ENCODE assay signal across 28 mouse cellular contexts in genomic region chr2:73096491-73096890, GRCm38 (mm10).
DNase-seq lines count a peak whose midpoint lies in the region; ATAC-seq and TF ChIP-seq lines count a peak whose summit lies in the region.
"Had no signal": no experiment of that assay in that cellular context is flagged by ENCODE, and none has a peak within 500 bp of the region (broad histone marks: within the 10 kb centered on the region; RNA-seq: fewer than 3 reads in every experiment).

No protein-coding gene starts in this region.

- H3K4me3 ChIP-seq in gastrocnemius, adult 2 months = no peak overlapping the region
- H3K4me3 ChIP-seq in left cerebral cortex, adult 2 months = no peak overlapping the region
- H3K4me3 ChIP-seq in hindbrain, embryonic 12.5 days = no peak overlapping the region
- H3K4me3 ChIP-seq: embryonic facial prominence, embryonic 10.5 days; heart, embryonic 12.5 days; hindbrain, embryonic 13.5 days; limb, embryonic 15.5 days; myocyte; neural tube, embryonic 13.5 days had no signal

- no peaks in the 10 kb centered on the region for H3K27me3 ChIP-seq in hindbrain, embryonic 12.5 days
- H3K27me3 ChIP-seq: heart, embryonic 12.5 days; hindbrain, embryonic 13.5 days; limb, embryonic 15.5 days; neural tube, embryonic 13.5 days had no signal

- intact Hi-C loops in gastrocnemius, adult 2 months (cut with DNase I) = no loop called here
- intact Hi-C loops in left cerebral cortex, adult 2 months (cut with DNase I) = no loop called here

- ATAC-seq in hindbrain, embryonic 12.5 days (ENCODE audit: low FRiP score) = no peak

- H3K27ac ChIP-seq in gastrocnemius, adult 2 months = no peak overlapping the region
- H3K27ac ChIP-seq in left cerebral cortex, adult 2 months = no peak overlapping the region
- H3K27ac ChIP-seq in hindbrain, embryonic 12.5 days = no peak overlapping the region
- H3K27ac ChIP-seq: embryonic facial prominence, embryonic 10.5 days; hindbrain, embryonic 13.5 days; limb, embryonic 15.5 days; neural tube, embryonic 13.5 days had no signal

- H3K9me3 ChIP-seq in hindbrain, embryonic 12.5 days (replicated peaks) = no peaks in the 10 kb centered on the region
- H3K9me3 ChIP-seq: embryonic facial prominence, embryonic 10.5 days; heart, embryonic 12.5 days; hindbrain, embryonic 13.5 days; limb, embryonic 15.5 days; neural tube, embryonic 13.5 days had no signal

- no peak overlapping the region for H3K9ac ChIP-seq in hindbrain, embryonic 12.5 days
- H3K9ac ChIP-seq: heart, embryonic 12.5 days; hindbrain, embryonic 13.5 days; limb, embryonic 15.5 days; neural tube, embryonic 13.5 days had no signal

- H3K4me1 ChIP-seq in hindbrain, embryonic 12.5 days = 0 out of 2 replicates have a peak, but pooled peaks cover 10% of the 10 kb centered on the region
- H3K4me1 ChIP-seq: embryonic facial prominence, embryonic 10.5 days; heart, embryonic 12.5 days; limb, embryonic 15.5 days had no signal

- H3K4me2 ChIP-seq in hindbrain, embryonic 12.5 days (replicated peaks) = no peak overlapping the region
- H3K4me2 ChIP-seq: heart, embryonic 12.5 days; hindbrain, embryonic 13.5 days; limb, embryonic 15.5 days; neural tube, embryonic 13.5 days had no signal

- peak; percentile 35; the same call in 1 of the 2 replicates for TF ChIP-seq CTCF in gastrocnemius, adult 2 months (IDR thresholded peaks at IDR 0.05)
- TF ChIP-seq CTCF in left cerebral cortex, adult 2 months (IDR thresholded peaks at IDR 0.05) = peak; percentile 43

- no peaks in the 10 kb centered on the region for H3K36me3 ChIP-seq in hindbrain, embryonic 12.5 days
- H3K36me3 ChIP-seq: neural tube, embryonic 13.5 days had no signal

- WGBS in hindbrain, embryonic 12.5 days = 91% methylated on average over 3 of the region's 3 CpGs

- DNase-seq in gastrocnemius, adult 2 months = no peak
- DNase-seq in gastrocnemius, postnatal 10 days = no peak
- no peak for DNase-seq in left cerebral cortex, adult 2 months (ENCODE audit: extremely low spot score in 1 of 2, low spot score in 2 of 2)
- no peak for DNase-seq in left cerebral cortex, adult 9 months (ENCODE audit: low spot score in 2 of 2)
- DNase-seq in 3T3-L1 (ENCODE audit: low read depth, low spot score) = peak; percentile 55
- DNase-seq in NIH3T3 (ENCODE audit: low read depth) = peak; percentile 46
- no peak for DNase-seq in urinary bladder, adult 18-20 months (ENCODE audit: low spot score in 2 of 2)
- DNase-seq: adrenal gland, postnatal 25 days; B cell, adult 2 months; cerebellum, adult 11-12 months; heart, postnatal 14 days; kidney, postnatal 36 days; layer of hippocampus, adult 9-11 months; left cerebral cortex, postnatal 4 days; lung, adult 18-20 months; lung, postnatal 4 days; midbrain, embryonic 14.5 days; retina, postnatal 1 day; right cerebral cortex, postnatal 25 days; spleen, adult 18-20 months; thymus, postnatal 14 days had no signal

Comparison
In these comparisons a context has a peak if more than half of its experiments do, and no peak if none do; other contexts are left out.
1. DNase-seq: peak in 3T3-L1 (single experiment) and NIH3T3 (single experiment); none in gastrocnemius, adult 2 months (single experiment), gastrocnemius, postnatal 10 days (single experiment), left cerebral cortex, adult 2 months (0 of 2), left cerebral cortex, adult 9 months (0 of 2) and urinary bladder, adult 18-20 months (0 of 2).